Mouse (Mus musculus): ENCODE measurements around the gene Ear14.

Gene Ear14

DNA sequence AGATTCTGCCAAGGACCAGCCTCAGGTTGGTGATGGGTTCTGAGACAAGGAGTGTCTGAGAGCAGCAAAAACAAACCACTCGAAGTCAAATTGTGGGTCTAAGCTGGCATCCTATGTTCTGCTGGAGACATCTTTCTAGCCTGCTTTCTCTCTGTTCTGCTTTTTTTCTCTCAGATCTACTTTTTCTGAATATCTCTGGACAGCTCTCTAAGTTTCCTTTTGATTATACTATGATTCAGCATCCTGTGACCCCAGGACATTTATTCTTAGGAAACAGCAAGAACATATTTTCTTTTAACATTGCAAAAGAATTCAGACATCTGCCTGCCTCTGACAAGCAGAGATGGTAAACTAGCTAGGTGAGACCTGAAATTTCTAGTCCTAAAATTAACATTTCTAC is 50.4 kb downstream of the Ear14 start:
- DNase-seq: no peak

Measured in heart, adult 11 months (tissue).